Mouse (Mus musculus): ENCODE data around the gene Qk. TPM values are rescaled to one million over a fixed set of nuclear protein-coding genes. Genes with fewer than 3 reads are reported as not detected.

Gene Qk
- total and polyA plus RNA-seq, 3 experiments = 58.4 to 1,938 (median 128) TPM

- DNase-seq (ENCODE audit: low read depth, low spot score) = no peak
- Histone ChIP-seq H3K9me3 (replicated peaks; ENCODE audit: insufficient read depth, low read length) (no peaks in the 10 kb centered on the region), H3K9ac (ENCODE audit: control insufficient read depth, low read depth, low read length, poor library complexity, severe bottlenecking) (no peak overlapping the region), H3K4me1 (ENCODE audit: control insufficient read depth in 1 of 2, insufficient read depth in 2 of 2, low read length in 2 of 2) (peaks cover 0 to 24% of the 10 kb centered on the region in 2 experiments; a peak in 3 of 4 replicates), H3K4me3 (ENCODE audit: control insufficient read depth in 1 of 2, insufficient read depth in 1 of 2, low read depth in 2 of 2, low read length in 2 of 2) (no peak overlapping the region), H3K27ac (ENCODE audit: control insufficient read depth, low read depth, low read length) (no peak overlapping the region), H3K79me2 (ENCODE audit: control insufficient read depth, insufficient read depth, low read length, poor library complexity) (peaks cover 5% of the 10 kb centered on the region; the same call in 1 of the 2 replicates), H3K27me3 (ENCODE audit: control insufficient read depth in 1 of 2, insufficient read depth in 2 of 2, low read length in 2 of 2) (no peaks in the 10 kb centered on the region), H3K36me3 (ENCODE audit: control insufficient read depth in 1 of 2, insufficient read depth in 2 of 2, low read length in 2 of 2) (peaks cover 8 to 22% of the 10 kb centered on the region in 2 experiments)
- TF ChIP-seq UBTF (IDR thresholded peaks at IDR 0.05; ENCODE audit: borderline replicate concordance, insufficient read depth, low read depth, low read length) (no peak), POLR2AphosphoS2 (IDR thresholded peaks at IDR 0.05; ENCODE audit: low read length) (no peak), HCFC1 (IDR thresholded peaks at IDR 0.05; ENCODE audit: low read depth, low read length) (no peak), TBP (IDR thresholded peaks at IDR 0.05; ENCODE audit: low read depth, low read length) (no peak), MAFK (IDR thresholded peaks at IDR 0.05; ENCODE audit: borderline replicate concordance, low read depth, low read length) (no peak), ELF1 (IDR thresholded peaks at IDR 0.05; ENCODE audit: low read depth, low read length) (no peak), ZMIZ1 (IDR thresholded peaks at IDR 0.05; ENCODE audit: low read depth, low read length) (no peak), SIN3A (IDR thresholded peaks at IDR 0.05; ENCODE audit: low read length) (no peak), TCF12 (IDR thresholded peaks at IDR 0.05; ENCODE audit: low read depth, low read length) (no peak), CHD1 (IDR thresholded peaks at IDR 0.05; ENCODE audit: low read depth, low read length) (no peak)
Measured at GRCm38 (mm10) chr17:10232406-10232805, 87.2 kb downstream of the Qk start.

DNA sequence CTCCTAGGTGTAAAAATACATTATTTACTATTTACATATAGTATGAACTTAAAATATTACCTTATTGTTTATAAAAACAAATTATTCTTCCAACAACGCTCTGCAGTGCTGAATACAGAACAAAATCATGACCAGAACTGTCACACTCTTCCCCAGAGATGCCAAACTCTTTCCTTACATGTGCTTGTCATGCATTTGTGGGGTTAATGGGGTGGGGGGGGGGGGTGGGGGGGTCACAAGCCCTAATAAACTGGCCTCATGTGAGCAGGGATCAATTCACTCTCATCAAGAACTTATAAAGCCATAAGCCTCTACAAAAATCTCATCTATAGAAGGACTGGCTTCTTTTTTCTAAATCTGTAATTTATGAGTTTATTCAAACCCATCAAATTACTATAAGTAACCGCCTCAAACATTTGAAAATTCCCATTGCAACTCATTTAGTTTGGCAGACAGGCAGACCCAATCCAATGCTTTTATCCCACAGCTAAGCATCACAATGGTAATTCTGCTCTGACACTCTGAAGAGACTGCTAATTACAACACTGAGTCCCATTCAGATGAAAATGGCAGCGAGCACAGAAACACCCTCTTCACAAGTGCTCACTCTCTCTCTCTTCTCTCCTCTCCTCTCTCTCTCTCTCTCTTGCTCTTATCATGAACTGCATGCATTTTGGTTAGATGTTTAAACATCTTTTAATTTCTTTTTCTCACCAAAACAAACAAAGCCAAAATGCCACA is 91.7 kb downstream of the Qk start:
- no peak overlapping the region for H3K9ac ChIP-seq (ENCODE audit: control insufficient read depth, low read depth, low read length, poor library complexity, severe bottlenecking)
- TF ChIP-seq CHD2 (IDR thresholded peaks at IDR 0.05; ENCODE audit: low read length) = no peak
- no peak for TF ChIP-seq GABPA (IDR thresholded peaks at IDR 0.05; ENCODE audit: low read depth, low read length)
- H3K36me3 ChIP-seq (ENCODE audit: control insufficient read depth in 1 of 2, insufficient read depth in 2 of 2, low read length in 2 of 2) = peaks cover 9 to 10% of the 10 kb centered on the region in 2 experiments
- no peaks in the 10 kb centered on the region for H3K27me3 ChIP-seq (ENCODE audit: control insufficient read depth in 1 of 2, insufficient read depth in 2 of 2, low read length in 2 of 2)
- peaks cover 0 to 15% of the 10 kb centered on the region in 2 experiments; a peak in 2 of 4 replicates for H3K4me1 ChIP-seq (ENCODE audit: control insufficient read depth in 1 of 2, insufficient read depth in 2 of 2, low read length in 2 of 2)
- H3K27ac ChIP-seq (ENCODE audit: control insufficient read depth, low read depth, low read length) = no peak overlapping the region
- H3K4me3 ChIP-seq (ENCODE audit: control insufficient read depth in 1 of 2, insufficient read depth in 1 of 2, low read depth in 2 of 2, low read length in 2 of 2) = no peak overlapping the region
- peaks cover 8% of the 10 kb centered on the region; the same call in 1 of the 2 replicates for H3K79me2 ChIP-seq (ENCODE audit: control insufficient read depth, insufficient read depth, low read length, poor library complexity)
- no peaks in the 10 kb centered on the region for H3K9me3 ChIP-seq (replicated peaks; ENCODE audit: insufficient read depth, low read length)
- DNase-seq (ENCODE audit: low read depth, low spot score) = no peak

DNA sequence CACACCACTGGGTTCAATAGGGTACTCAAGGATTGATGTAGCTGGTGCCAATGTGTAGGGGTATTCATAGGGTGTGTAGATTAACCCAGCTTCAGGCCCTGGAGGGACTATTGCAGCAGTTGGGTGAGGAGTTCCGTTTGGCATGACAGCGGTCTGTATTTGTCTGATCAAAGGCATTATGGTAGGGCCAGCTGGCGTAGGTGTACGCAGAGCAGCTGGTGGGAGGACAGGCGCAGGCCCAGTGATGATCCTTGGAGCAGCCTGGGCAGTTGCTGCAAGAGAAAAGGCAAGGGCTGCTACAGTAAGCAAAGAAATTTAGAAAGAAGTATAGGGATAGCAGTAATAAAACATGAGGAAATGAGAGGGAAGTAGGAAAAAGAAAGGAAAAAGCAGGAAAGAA is 103.5 kb downstream of the Qk start:
- no peak overlapping the region for H3K4me3 ChIP-seq (ENCODE audit: control insufficient read depth in 1 of 2, insufficient read depth in 1 of 2, low read depth in 2 of 2, low read length in 2 of 2)
- H3K27ac ChIP-seq (ENCODE audit: control insufficient read depth, low read depth, low read length) = no peak overlapping the region
- DNase-seq (ENCODE audit: low read depth, low spot score) = no peak
- no peaks in the 10 kb centered on the region for H3K4me1 ChIP-seq (ENCODE audit: control insufficient read depth in 1 of 2, insufficient read depth in 2 of 2, low read length in 2 of 2)
- peaks cover 0 to 18% of the 10 kb centered on the region in 2 experiments; a peak in 3 of 4 replicates for H3K36me3 ChIP-seq (ENCODE audit: control insufficient read depth in 1 of 2, insufficient read depth in 2 of 2, low read length in 2 of 2)
- TF ChIP-seq GATA1 (IDR thresholded peaks at IDR 0.05; ENCODE audit: low read depth, low read length) (no peak), USF2 (IDR thresholded peaks at IDR 0.05; ENCODE audit: borderline replicate concordance in 1 of 2, insufficient read depth in 1 of 2, low read depth in 1 of 2, low read length in 2 of 2) (no peak), KAT2A (conservative IDR thresholded peaks at IDR 0.05; ENCODE audit: low read depth, low read length) (no peak), NELFE (IDR thresholded peaks at IDR 0.05; ENCODE audit: low read depth, low read length) (no peak), MYB (IDR thresholded peaks at IDR 0.05; ENCODE audit: low read depth, low read length) (no peak), ETS1 (IDR thresholded peaks at IDR 0.05; ENCODE audit: low read depth, low read length) (no peak), BHLHE40 (IDR thresholded peaks at IDR 0.05; ENCODE audit: borderline replicate concordance, low read depth, low read length) (no peak), POLR2AphosphoS2 (IDR thresholded peaks at IDR 0.05; ENCODE audit: low read length) (no peak), UBTF (IDR thresholded peaks at IDR 0.05; ENCODE audit: borderline replicate concordance, insufficient read depth, low read depth, low read length) (no peak), MAFK (IDR thresholded peaks at IDR 0.05; ENCODE audit: borderline replicate concordance, low read depth, low read length) (no peak), NRF1 (IDR thresholded peaks at IDR 0.05; ENCODE audit: insufficient read depth, low read depth, low read length, poor library complexity, severe bottlenecking) (no peak), ZMIZ1 (IDR thresholded peaks at IDR 0.05; ENCODE audit: low read depth, low read length) (no peak), CTCF (IDR thresholded peaks at IDR 0.05 in 2 of 3, conservative IDR thresholded peaks at IDR 0.05 in 1 of 3; ENCODE audit: control insufficient read depth in 1 of 3, insufficient read depth in 1 of 3, low read depth in 2 of 3, low read length in 3 of 3, poor library complexity in 1 of 3, severe bottlenecking in 1 of 3) (no peak), POLR2AphosphoS5 (IDR thresholded peaks at IDR 0.05; ENCODE audit: borderline replicate concordance, low read depth, low read length) (no peak), USF1 (IDR thresholded peaks at IDR 0.05; ENCODE audit: low read depth, low read length) (no peak), TCF12 (IDR thresholded peaks at IDR 0.05; ENCODE audit: low read depth, low read length) (no peak)
- H3K9me3 ChIP-seq (replicated peaks; ENCODE audit: insufficient read depth, low read length) = no peaks in the 10 kb centered on the region
- H3K9ac ChIP-seq (ENCODE audit: control insufficient read depth, low read depth, low read length, poor library complexity, severe bottlenecking) = no peak overlapping the region
- H3K27me3 ChIP-seq (ENCODE audit: control insufficient read depth in 1 of 2, insufficient read depth in 2 of 2, low read length in 2 of 2) = no peaks in the 10 kb centered on the region
- H3K79me2 ChIP-seq (ENCODE audit: control insufficient read depth, insufficient read depth, low read length, poor library complexity) = no peaks in the 10 kb centered on the region

Data from MEL (cell line).